Mouse (Mus musculus) brain, adult 2 months (tissue): ENCODE measurements at regions not wholly inside any gene's neighbourhood (a gene's known extent, or its start where the extent isn't known, plus 50 kb on each side); places are given as distances from the start of the nearest gene placed in this dataset.

Source experiments
- DNase-seq: peaks from one replicate; pipeline ENCODE4 v3.0.0; 2011; ENCODE audit warnings: low read depth, low spot score

DNA sequence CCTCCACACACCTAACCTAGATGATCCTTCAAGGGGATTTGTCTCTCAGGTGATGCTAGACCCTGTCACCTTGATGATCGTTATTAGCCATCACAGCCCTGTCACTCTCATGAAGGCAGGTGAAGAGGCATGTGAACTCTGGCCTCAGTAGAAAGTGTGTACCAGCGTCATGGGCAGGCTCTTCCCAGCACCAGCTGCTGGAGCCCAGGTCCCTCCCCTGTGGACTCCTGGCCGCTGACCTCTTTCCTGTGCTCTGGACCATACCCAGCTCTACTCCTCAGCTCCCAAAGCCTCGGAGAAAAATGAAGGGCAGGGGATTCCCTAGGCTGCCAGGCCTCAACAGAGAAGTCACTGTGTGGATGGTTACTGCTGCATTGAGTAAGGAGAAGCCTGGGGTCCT is 253.3 kb upstream of the Sulf2 start:
- DNase-seq: no peak

DNA sequence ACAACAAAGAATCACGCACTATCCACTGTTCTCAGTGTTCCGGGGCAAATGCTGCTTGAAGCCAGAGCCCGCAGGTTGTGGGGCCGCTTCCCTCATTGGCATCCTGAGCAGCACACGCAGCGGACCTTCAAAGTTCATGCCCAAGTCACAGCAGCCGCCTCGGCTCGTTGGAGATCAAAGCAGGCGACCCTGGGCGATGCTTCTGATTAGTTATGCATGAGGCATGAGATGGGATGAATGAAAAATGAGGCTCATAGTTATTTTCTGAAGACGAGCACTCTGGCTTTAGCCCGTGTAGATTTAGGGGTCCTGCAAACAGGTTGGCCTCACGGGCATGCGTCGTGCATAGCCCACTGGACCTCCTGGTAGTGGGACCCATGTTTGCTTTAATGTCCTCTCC is 252.5 kb upstream of the Sulf2 start:
- no peak for DNase-seq

DNA sequence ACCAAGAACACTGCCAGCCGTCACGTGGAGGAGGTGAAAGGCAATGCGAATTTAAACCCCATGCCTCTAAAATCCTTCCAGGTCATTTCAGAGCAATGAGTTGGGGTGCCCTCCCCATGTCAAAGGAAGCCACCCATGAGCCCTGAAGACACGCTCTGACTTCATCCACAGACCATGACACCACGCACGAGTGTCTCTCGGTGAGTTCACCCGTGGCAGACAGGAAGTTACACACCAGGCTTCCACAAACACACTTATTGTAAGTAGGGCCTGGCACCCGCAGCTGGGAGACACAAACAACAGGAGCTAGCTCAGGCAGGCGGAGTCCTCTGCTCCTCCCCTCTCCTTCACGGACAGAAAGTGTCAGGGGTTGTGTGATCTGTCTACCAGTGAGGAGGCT is 251.4 kb upstream of the Sulf2 start:
- no peak for DNase-seq

DNA sequence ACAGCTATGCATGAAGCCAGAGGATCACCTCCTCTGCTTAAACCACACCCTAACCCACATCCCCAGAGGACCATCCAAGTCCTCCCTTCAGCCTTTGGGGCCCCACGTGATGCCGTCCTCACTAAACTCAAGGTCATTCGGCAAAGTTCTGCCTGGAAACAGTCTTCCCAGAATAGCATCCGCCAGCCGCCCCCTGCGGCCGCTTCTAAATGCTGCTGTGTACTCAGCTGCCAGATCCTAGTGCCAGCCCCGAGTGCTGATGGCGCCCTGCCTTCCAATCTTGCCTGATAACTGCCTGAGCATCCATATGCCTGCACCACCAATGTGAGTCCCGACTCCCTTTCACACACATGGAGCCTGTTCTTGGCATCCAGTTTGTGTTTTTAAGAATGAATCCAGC is 247.9 kb upstream of the Sulf2 start:
- peak; percentile 85 for DNase-seq

DNA sequence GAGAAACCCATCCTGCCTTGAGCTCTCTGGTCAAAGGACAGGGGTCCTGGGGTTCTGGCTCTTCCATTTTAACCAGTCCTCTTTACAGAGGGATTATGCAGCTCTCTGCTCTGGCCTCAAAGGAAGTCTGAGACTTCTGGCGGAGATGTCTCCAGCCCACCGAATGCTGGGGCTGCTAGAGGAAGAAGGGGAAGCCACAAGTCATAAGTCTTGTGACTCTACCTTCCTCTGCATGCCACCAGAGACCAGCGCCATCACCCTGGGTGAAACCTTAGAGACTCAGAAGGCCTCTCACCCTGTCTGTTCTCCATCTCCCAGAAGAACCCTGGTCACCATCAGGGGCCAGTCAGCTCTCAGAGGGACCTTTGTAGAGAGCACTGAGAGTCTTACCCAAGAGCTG is 246.4 kb upstream of the Sulf2 start:
- no peak for DNase-seq

DNA sequence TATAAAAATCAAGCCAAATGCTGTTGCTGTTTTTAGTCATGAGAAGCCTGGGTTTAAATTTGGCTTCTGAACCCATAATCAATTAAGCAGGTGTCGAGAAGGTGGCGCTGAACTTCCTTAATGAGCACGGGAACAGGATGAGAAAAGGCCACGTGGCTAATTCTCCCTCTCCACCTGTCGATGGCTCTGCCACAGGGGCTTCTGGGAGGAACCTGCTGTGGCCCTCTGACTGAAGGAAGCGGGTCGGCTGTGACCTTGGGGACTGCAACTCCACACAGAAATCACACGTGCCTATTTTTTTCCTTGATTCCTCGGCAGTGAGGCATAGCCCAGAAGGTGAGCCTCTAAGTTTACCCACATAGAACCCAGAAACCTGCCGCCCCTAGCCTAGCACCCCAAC is 244.8 kb upstream of the Sulf2 start:
- no peak for DNase-seq

- peak; percentile 58 for DNase-seq
These were observed 243.8 kb upstream of the Sulf2 start for GRCm38 (mm10) chr2:166399140-166399830.

GRCm38 (mm10) chr2:166398774-166399139 is 243.3 kb upstream of the Sulf2 start:
- DNase-seq: no peak

GRCm38 (mm10) chr2:166398156-166398555 is 242.7 kb upstream of the Sulf2 start:
- no peak for DNase-seq

DNA sequence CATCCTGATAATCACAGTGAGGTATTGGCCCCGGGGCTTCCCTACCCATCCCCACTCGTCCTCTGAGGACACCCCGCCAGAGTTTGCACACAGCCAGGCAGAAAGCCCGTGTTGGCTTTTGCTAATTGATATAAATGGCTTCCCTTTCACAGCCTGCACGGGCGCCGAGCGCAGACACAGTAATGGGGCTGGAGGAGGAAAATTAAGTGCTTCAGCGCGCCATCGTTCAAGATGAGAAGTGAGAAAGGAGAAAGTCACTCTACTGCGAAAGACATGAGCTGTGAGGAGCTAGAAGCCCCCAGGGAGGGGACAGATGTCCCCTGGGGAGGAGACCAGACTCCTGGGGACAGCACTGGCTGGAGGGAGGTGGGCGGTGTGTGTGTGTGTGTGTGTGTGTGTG is 239.2 kb upstream of the Sulf2 start:
- no peak for DNase-seq

DNA sequence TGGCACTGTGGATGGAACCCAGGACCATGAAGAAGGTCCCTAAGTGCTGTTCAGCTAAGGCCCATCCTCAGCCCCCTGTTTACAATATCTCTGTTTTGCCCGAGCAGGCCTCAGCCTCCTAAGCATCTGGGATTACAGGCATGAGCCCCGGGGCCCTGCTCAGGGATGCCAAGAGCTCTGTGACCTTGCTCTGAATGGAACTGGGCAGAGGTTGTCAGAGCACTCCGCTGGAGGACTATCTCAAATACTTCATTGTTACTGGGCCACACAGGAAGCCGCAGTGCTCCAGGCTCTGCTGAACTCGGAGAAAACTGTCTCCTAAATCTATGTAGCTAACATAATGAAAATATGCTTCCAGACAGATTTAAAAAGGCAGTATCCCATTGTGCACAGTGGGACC is 235.7 kb upstream of the Sulf2 start:
- peak; percentile 28 for DNase-seq

DNA sequence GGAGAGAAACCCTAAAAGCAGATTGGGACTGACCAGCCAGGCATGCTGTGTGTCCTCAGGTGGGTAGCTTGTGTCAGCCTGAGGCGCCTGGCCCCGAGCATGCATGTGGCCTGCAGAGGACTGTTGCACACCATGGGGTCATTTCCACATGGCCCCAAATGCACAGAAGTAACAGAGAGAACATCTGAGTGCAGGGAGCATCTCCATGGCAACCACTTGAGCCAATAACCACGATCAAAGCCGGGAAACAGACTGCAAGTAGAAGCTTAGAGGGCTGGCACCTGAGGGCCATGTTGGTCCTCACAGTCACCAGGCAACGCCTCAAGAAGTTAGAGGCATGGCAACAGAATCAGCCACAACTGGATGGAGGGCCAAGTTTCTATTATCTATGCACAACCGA is 232.6 kb upstream of the Sulf2 start:
- DNase-seq: peak; percentile 29

DNA sequence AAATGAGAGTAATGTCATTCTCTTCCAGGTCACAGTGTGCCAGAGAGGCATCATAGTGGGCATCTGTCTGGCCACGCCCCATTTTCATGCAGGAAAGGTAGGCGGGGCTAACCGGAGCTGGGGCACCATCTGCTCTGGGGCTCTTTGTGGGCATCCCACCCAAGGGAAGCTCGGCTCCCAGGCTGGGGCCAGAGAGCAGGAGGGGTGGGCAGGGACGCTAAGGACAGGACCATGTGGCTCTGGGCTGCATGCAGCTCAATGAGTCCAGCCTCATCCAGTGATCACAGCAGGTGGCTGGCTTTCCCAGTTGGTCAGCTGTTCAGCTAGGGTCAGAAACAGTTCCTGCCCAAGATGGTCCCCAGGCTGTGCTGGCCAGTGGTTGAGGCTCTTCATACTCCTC is 231.4 kb upstream of the Sulf2 start:
- no peak for DNase-seq

DNA sequence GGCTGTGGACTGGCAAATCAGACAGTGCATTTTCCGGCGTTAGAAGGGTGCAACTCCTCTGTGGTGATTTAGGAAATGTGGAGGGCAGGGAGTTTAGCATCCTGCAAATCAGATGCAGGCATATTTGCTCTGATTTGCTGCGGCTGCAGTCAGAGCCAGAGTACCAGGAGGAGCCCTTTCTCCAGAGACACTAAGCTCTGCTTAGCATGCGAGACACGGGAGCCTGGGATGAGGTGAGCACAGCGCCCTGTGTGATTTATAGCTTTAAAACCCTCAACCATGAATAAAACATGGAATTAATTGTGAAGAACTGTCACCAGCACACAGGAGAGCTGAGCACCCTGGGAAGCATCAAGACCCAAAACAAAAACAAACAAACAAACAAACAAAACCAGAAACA is 229.1 kb upstream of the Sulf2 start:
- peak; percentile 31 for DNase-seq

DNA sequence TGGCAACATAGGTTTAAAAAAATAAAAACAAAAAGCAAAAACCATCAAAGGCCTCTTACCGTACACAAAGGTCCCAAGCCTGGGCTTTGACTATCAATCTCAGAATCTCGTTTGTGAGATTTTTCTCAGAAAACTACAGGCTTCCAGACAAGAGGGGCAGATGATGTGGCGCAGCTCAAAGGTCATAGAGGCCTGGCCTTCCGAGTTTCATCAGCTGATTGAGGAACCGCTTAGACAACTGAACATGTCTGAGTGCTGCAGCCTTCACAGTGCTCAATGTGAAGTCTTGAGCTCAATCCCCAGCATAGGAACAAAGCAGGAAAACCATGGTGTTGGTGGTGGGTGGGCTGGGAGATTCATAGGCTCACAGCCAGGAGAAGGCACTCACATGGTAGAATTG is 227.9 kb upstream of the Sulf2 start:
- no peak for DNase-seq

GRCm38 (mm10) chr2:166382180-166382579 is 226.7 kb upstream of the Sulf2 start:
- no peak for DNase-seq

DNA sequence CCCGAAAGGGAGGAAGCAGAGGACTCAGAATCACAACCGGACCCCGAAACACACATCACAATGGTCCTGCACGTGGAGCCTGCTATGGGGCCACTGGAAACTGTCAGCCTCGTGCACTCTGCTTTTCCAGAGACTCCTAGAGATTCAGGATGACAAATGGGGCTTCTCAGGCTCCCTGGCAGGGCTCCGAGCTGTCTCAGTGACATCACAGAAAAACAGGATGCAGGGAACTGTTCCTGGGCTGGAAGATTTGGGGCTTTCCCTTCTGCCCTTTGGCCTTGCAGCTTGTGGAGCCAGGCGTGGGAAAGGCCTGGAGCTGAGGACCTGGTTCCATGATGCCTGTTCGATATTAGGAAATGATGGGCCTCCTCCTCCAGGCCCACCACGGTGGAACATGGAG is 225.4 kb upstream of the Sulf2 start:
- no peak for DNase-seq

DNA sequence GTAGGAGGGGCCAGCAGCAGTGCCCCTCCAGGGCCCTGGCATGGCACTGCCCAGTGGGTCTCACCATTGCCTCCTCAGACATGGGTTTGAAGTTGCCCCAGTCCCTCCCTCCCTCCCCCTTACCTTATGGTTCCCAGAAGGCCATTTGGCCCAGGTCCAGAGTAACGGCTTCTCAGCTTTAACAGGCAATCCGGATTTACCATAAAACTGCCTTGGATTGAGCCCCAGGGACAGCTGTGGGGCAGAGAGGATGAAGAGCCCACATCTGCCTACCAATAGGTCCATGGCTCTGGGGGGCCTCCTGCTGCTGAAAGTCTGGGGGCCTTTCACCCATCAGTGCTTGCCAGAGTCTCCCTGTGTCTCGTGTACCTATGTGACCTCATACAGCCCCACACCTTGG is 222.9 kb upstream of the Sulf2 start:
- DNase-seq: no peak

DNA sequence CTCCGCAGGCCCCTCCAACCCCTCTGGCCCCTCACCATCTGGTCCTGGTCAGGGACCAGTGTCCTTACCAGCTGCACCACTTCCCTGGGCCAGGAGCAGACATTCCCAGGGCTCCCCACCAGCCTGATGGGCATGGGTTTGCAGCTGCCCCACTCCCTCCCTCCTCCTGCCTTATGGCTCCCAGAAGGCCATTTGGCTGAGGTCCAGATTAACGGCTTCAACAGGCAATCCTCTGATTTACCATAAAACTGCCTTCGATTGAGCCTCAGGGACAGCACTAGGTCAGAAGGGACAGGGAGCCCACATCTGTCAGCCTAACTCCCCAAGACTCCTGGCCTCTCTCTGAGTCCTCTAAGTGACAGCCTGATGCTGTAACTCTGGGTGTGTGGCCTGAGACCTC is 221.9 kb upstream of the Sulf2 start:
- peak; percentile 46 for DNase-seq

DNA sequence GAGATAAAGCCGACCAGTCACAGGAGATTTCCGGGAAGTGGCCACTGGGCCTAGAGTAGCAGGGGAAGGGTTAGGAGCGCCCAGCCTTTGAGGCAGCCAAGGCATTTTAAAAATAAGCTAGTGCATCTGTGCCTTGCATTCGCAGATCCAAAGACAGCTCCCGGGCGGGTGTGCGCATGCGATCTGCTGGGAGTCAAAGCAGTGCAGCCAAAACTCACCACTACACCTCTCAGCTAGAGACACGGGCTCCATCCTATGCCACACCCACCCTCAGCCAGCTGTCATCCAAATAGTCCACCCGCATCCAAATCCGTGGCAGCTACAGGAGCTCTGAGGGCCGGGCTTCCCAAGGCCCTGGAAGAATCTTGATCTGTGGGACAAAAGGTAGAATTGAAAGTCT is 220.2 kb upstream of the Sulf2 start:
- peak; percentile 66 for DNase-seq

DNA sequence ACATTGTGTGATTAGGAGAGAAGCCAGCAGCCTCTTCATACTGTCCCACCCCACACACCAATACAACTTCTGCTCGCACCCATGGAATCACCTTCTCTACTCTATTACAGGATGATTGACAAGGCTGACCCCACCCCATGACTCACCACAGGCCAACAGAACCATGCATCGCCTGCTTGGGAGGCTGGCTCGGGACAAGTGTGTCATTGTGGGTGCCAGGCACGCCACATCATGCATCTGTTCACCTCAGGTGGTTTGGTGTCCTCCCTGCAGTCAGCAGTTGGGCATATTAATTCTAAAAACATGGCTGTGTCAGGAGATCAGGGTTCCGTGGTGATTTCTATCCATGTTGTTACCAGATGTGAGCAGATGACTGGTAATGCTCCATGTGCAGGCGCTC is 215.3 kb upstream of the Sulf2 start:
- DNase-seq: no peak

DNA sequence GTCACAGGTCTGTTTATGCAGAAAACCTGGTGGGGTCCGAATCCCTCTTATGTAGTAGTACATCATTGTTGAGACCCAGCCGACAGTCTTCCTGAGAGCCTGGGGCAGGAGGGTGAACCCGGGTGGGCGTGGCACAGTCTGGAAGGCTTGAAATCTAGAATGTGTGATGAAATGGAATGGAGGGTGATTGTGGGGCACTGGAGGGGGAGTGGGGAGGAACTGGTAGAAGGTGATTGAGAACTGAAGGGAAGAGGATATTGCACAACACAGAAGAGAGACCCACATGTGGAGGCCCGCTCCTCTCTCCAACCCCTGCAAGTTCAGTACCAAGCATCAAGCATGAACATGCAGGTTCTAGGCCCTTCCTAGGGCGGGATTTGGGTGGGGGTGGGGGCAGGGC is 206.2 kb upstream of the Sulf2 start:
- DNase-seq: no peak

- DNase-seq: peak; percentile 63
These were observed 205.3 kb upstream of the Sulf2 start for GRCm38 (mm10) chr2:166360786-166361185.

DNA sequence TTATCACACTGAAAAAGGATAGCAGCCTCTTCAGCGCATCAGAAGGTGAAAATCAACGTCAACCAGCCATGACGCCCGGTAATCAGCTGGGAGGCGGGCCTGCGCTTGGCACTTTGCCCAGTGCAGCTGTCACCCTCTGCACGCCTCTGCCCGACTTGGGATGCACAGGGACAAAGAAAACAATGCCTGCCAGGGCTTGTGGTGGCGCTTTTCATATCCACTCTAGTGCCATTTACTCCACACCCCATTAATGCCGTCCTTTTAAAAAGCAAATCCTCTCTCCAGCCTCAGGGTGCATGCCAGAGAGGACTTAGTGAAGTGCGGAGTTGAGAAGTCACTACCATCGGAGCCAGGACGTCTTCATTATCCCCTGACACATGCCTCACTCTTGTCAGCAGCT is 204.5 kb upstream of the Sulf2 start:
- DNase-seq: peak; percentile 71
